27 mouse cellular contexts compared by ENCODE assay signal in genomic region chr5:16991518-16991917, GRCm38 (mm10).
"Had no signal": no experiment of that assay in that cellular context is flagged by ENCODE, and none has a peak within 500 bp of the region (broad histone marks: within the 10 kb centered on the region; RNA-seq: fewer than 3 reads in every experiment).

No protein-coding gene starts in this region.

- H3K4me3 ChIP-seq: embryonic facial prominence, embryonic 10.5 days; embryonic facial prominence, embryonic 12.5 days; embryonic facial prominence, embryonic 13.5 days; embryonic facial prominence, embryonic 15.5 days; erythroblast, embryonic 14.5 days; forebrain, embryonic 10.5 days; forebrain, embryonic 12.5 days; gastrocnemius, adult 2 months; heart, adult 2 months; heart, embryonic 10.5 days; heart, embryonic 12.5 days; heart, embryonic 13.5 days had no signal

- H3K27me3 ChIP-seq: embryonic facial prominence, embryonic 12.5 days; embryonic facial prominence, embryonic 13.5 days; embryonic facial prominence, embryonic 15.5 days; forebrain, embryonic 12.5 days; heart, embryonic 12.5 days; heart, embryonic 13.5 days had no signal

- H3K9me3 ChIP-seq: embryonic facial prominence, embryonic 10.5 days; embryonic facial prominence, embryonic 12.5 days; embryonic facial prominence, embryonic 15.5 days; forebrain, embryonic 10.5 days; forebrain, embryonic 12.5 days; heart, embryonic 10.5 days had no signal

- H3K36me3 ChIP-seq: embryonic facial prominence, embryonic 10.5 days; embryonic facial prominence, embryonic 12.5 days; embryonic facial prominence, embryonic 13.5 days; embryonic facial prominence, embryonic 15.5 days; forebrain, embryonic 10.5 days; forebrain, embryonic 12.5 days; heart, embryonic 10.5 days; heart, embryonic 12.5 days; heart, embryonic 13.5 days had no signal

- H3K27ac ChIP-seq: embryonic facial prominence, embryonic 10.5 days; embryonic facial prominence, embryonic 12.5 days; embryonic facial prominence, embryonic 13.5 days; embryonic facial prominence, embryonic 15.5 days; forebrain, embryonic 10.5 days; forebrain, embryonic 12.5 days; gastrocnemius, adult 2 months; heart, adult 2 months; heart, embryonic 10.5 days; heart, embryonic 13.5 days had no signal

- DNase-seq: cerebellum, adult 2 months; cerebellum, adult 8-10 months; cerebellum, adult 9-10 months; cerebellum, adult 9-11 months; cerebellum, postnatal 10 days; cerebellum, postnatal 14 days; cerebellum, postnatal 25 days; cerebellum, postnatal 36 days; gastrocnemius, adult 2 months; gastrocnemius, postnatal 10 days; gastrocnemius, postnatal 14 days; gastrocnemius, postnatal 25 days; gastrocnemius, postnatal 36 days; heart, adult 11 months; heart, adult 18-20 months; heart, adult 2 months had no signal

- H3K4me2 ChIP-seq: embryonic facial prominence, embryonic 12.5 days; embryonic facial prominence, embryonic 13.5 days; embryonic facial prominence, embryonic 15.5 days; forebrain, embryonic 12.5 days; heart, embryonic 11.5 days; heart, embryonic 12.5 days; heart, embryonic 13.5 days had no signal

- H3K9ac ChIP-seq: embryonic facial prominence, embryonic 12.5 days; embryonic facial prominence, embryonic 13.5 days; embryonic facial prominence, embryonic 15.5 days; forebrain, embryonic 12.5 days; heart, embryonic 12.5 days; heart, embryonic 13.5 days had no signal

- H3K4me1 ChIP-seq: embryonic facial prominence, embryonic 10.5 days; embryonic facial prominence, embryonic 12.5 days; embryonic facial prominence, embryonic 13.5 days; embryonic facial prominence, embryonic 15.5 days; forebrain, embryonic 10.5 days; forebrain, embryonic 12.5 days; heart, embryonic 10.5 days; heart, embryonic 12.5 days; heart, embryonic 13.5 days had no signal
